Comparison of ENCODE assay signal across 8 mouse cellular contexts in the genomic region with DNA sequence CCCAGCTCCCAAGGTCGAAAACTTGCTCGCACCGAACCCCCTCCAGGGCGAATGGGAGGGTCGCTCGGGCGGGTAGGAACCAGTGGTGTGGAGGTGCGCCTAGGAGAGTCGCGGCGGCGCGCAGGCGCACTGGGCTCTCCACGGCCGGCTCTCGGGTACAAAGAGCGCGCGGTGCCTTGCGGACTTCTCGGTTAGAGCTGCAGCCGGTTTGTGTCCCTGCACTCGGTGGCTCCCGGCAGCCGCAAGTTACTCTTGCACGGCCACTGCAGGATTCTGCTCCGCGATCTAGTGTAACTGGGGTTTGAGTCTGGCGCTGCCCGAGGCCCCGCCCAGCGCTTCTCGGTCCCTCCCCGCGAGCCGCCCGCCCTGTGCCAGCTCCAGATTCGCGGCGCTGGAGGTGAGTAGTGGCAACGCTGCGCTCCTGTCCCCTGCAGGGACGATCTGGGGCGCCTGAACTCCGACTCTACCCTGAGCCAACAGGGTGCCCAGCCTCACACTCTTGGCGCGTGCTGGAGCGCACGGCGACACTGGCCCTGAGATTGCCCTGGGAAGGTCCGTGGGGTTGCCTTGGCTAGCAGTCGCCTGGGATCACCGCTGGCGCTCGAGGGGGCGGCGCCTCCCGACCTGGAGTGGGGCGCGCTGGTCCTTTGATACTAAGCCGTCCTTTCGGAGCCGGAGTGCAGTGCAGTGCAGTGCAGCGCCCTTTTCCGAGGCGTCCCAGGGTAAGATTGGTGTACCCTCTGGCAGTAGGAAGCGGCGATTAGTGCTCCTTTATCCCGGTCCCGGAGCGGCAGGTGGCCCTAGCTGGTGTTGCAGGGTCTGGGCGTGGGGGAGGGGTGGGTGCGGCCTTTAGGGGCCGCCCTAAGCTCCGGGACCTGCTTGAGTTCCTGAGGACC. TPM values are rescaled to one million over a fixed set of nuclear protein-coding genes. Genes with fewer than 3 reads are reported as not detected.
DNase-seq lines count a peak whose midpoint lies in the region; ATAC-seq lines count a peak whose summit lies in the region.

A gene (plus strand): TSS at position 380 of the 896 bp plus-strand sequence.

- intact Hi-C loops in left cerebral cortex, postnatal 25 days (cut with DNase I), result loop anchor here (1.0 kb wide), 1 partner anchor 104 kb away; no protein-coding TSS in a partner anchor

- peak; percentile 79 for DNase-seq in adrenal gland, postnatal 14 days
- DNase-seq in embryo, embryonic 11.5 days (ENCODE audit: low read depth, low spot score), result peak; percentile 64
- peak; percentile 42 to 63 for DNase-seq in gastrocnemius, postnatal 4 days (ENCODE audit: low spot score in 2 of 2)
- peak; percentile 93 for DNase-seq in intestine, embryonic 14.5 days (ENCODE audit: low spot score)
- peak; percentile 41 to 63 for DNase-seq in left cerebral cortex, postnatal 25 days (ENCODE audit: low spot score in 2 of 2)
- DNase-seq in right cerebral cortex, postnatal 25 days, result peak; percentile 54
- DNase-seq in MN1 (ENCODE audit: low spot score), result no peak

- WGBS in intestine, embryonic 14.5 days, result under 1% methylated on average over 76 of the region's 76 CpGs

- H3K36me3 ChIP-seq in intestine, embryonic 14.5 days (ENCODE audit: control insufficient read depth, insufficient read depth, low read length), result no peaks in the 10 kb centered on the region

- peak within 1 kb of the TSS; percentile 65 for H3K4me3 ChIP-seq in intestine, embryonic 14.5 days (ENCODE audit: low read depth, low read length)

- H3K27ac ChIP-seq in intestine, embryonic 14.5 days (ENCODE audit: low read depth), result peak within 1 kb of the TSS; percentile 57

- peak within 1 kb of the TSS; percentile 46 for H3K9ac ChIP-seq in intestine, embryonic 14.5 days (ENCODE audit: low read length)

- H3K4me2 ChIP-seq in intestine, embryonic 14.5 days (ENCODE audit: low read length), result peak within 1 kb of the TSS; percentile 99

- peaks cover 6% of the 10 kb centered on the region; the same call in 1 of the 2 replicates for H3K4me1 ChIP-seq in intestine, embryonic 14.5 days (replicated peaks; ENCODE audit: control insufficient read depth, insufficient read depth, low read length)

- peak; percentile 91 for ATAC-seq in intestine, embryonic 14.5 days (replicated peaks; ENCODE audit: low FRiP score, low TSS enrichment, low read depth)
- ATAC-seq in megakaryocyte progenitor cell, adult 5-6 weeks (replicated peaks; ENCODE audit: poor library complexity), result peak; percentile 77

- peaks cover 16% of the 10 kb centered on the region; the same call in 1 of the 2 replicates for H3K27me3 ChIP-seq in intestine, embryonic 14.5 days (replicated peaks; ENCODE audit: control insufficient read depth, insufficient read depth, low read length)

- H3K9me3 ChIP-seq in intestine, embryonic 14.5 days (ENCODE audit: control insufficient read depth, low read length), result no peaks in the 10 kb centered on the region

RNA-seq across cellular contexts. Expression of the gene that starts here (rescaled TPM):
- total RNA-seq in adrenal gland, postnatal 14 days (2021), result 22.3 and 26.1 TPM in 2 replicates
- total RNA-seq in gastrocnemius, postnatal 4 days (2021), result 10 to 100 TPM; 34.4 to 35.9 TPM
- 16.4 and 17.7 TPM in 2 replicates for polyA plus RNA-seq in intestine, embryonic 14.5 days (2014; fragmentation: Nextera tagmentation; extraction: Ambion mirVana)
- 10 to 100 TPM; 18.7 to 18.9 TPM for total RNA-seq in left cerebral cortex, postnatal 25 days (2021)
- total RNA-seq in megakaryocyte progenitor cell, adult 5-6 weeks (2015), result not detected in 2 replicates
- total RNA-seq in megakaryocyte progenitor cell, adult 5-6 weeks (2017), result not detected in 2 replicates

Comparison
In these comparisons a context has a peak if more than half of its experiments do, and no peak if none do; other contexts are left out.
1. RNA of the gene that starts here (total RNA-seq): 34.4 to 35.9 TPM in gastrocnemius, postnatal 4 days, 22.3 to 26.1 TPM in adrenal gland, postnatal 14 days and 18.7 to 18.9 TPM in left cerebral cortex, postnatal 25 days; not detected in megakaryocyte progenitor cell, adult 5-6 weeks; every median in the first group is over 10 times any median in the second.
2. Peak in ATAC-seq in megakaryocyte progenitor cell, adult 5-6 weeks; RNA of the gene not detected or under 1 TPM.